16 mouse cellular contexts compared by ENCODE assay signal in the genomic region with DNA sequence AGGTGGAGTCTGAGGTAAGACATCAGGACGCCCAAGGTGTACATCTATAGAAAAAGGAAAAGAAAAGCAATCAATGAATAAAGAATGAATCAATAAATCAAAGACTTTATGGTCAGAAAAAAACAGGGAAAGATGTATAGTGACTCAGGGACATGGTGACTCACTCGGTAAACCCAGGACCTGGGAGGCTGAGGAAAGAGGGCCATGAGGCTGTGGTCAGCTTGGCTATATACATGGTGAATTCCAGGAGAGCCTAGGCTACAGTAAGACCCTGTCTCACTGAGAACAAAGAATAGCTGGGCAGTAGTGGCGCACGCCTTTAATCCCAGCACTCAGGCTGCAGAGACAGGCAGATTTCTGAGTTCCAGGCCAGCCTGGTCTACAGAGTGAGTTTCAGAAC.
"Had no signal": no experiment of that assay in that cellular context is flagged by ENCODE, and none has a peak within 500 bp of the region (broad histone marks: within the 10 kb centered on the region; RNA-seq: fewer than 3 reads in every experiment).

No protein-coding gene starts in this region.

- H3K9me3 ChIP-seq: lung, embryonic 15.5 days; megakaryocyte, embryonic 14.5 days; midbrain, embryonic 12.5 days; neural tube, embryonic 12.5 days; stomach, embryonic 15.5 days had no signal

- H3K4me2 ChIP-seq: lung, embryonic 15.5 days; midbrain, embryonic 12.5 days; neural tube, embryonic 12.5 days; stomach, embryonic 15.5 days had no signal

- H3K27me3 ChIP-seq: lung, embryonic 15.5 days; megakaryocyte, embryonic 14.5 days; midbrain, embryonic 12.5 days; neural tube, embryonic 12.5 days; stomach, embryonic 15.5 days had no signal

- ATAC-seq: liver, postnatal 0 days; lung, postnatal 0 days had no signal

- H3K4me3 ChIP-seq: lung, embryonic 15.5 days; megakaryocyte, embryonic 14.5 days; midbrain, embryonic 12.5 days; neural tube, embryonic 12.5 days; stomach, embryonic 15.5 days had no signal

- H3K9ac ChIP-seq: liver, postnatal 0 days; lung, embryonic 15.5 days; midbrain, embryonic 12.5 days; neural tube, embryonic 12.5 days; stomach, embryonic 15.5 days had no signal

- H3K4me1 ChIP-seq: lung, embryonic 15.5 days; midbrain, embryonic 12.5 days; neural tube, embryonic 12.5 days; stomach, embryonic 15.5 days had no signal

- H3K27ac ChIP-seq: lung, embryonic 15.5 days; macrophage; midbrain, embryonic 12.5 days; neural tube, embryonic 12.5 days; stomach, embryonic 15.5 days; stomach, postnatal 0 days had no signal

- DNase-seq: liver, postnatal 0 days; lung, adult 2 months; lung, postnatal 14 days; lung, postnatal 36 days; midbrain, embryonic 14.5 days; right cerebral cortex, postnatal 14 days; thymus, postnatal 14 days; thymus, postnatal 36 days had no signal
